ENCODE assay signal across 19 mouse cellular contexts in genomic region chr10:60737886-60738640, GRCm38 (mm10). TPM values are rescaled to one million over a fixed set of nuclear protein-coding genes. Genes with fewer than 3 reads are reported as not detected.
DNase-seq lines count a peak whose midpoint lies in the region; ATAC-seq lines count a peak whose summit lies in the region.
"Had no signal": no experiment of that assay in that cellular context is flagged by ENCODE, and none has a peak within 500 bp of the region (broad histone marks: within the 10 kb centered on the region; RNA-seq: fewer than 3 reads in every experiment).

No protein-coding gene starts in this region.

- no peak overlapping the region for H3K9ac ChIP-seq in hindbrain, embryonic 13.5 days
- H3K9ac ChIP-seq in hindbrain, embryonic 14.5 days, result no peak overlapping the region
- H3K9ac ChIP-seq: forebrain, embryonic 12.5 days; limb, embryonic 13.5 days had no signal

- H3K4me2 ChIP-seq in hindbrain, embryonic 13.5 days, result no peak overlapping the region
- H3K4me2 ChIP-seq in hindbrain, embryonic 14.5 days (replicated peaks), result no peak overlapping the region
- H3K4me2 ChIP-seq: forebrain, embryonic 12.5 days; limb, embryonic 13.5 days; midbrain, embryonic 11.5 days had no signal

- WGBS in hindbrain, embryonic 13.5 days, result 78% methylated on average over 4 of the region's 9 CpGs
- WGBS in hindbrain, embryonic 14.5 days, result 82% methylated on average over 7 of the region's 9 CpGs

- H3K9me3 ChIP-seq in hindbrain, embryonic 13.5 days, result no peaks in the 10 kb centered on the region
- H3K9me3 ChIP-seq in hindbrain, embryonic 14.5 days (ENCODE audit: control insufficient read depth, low read length), result no peaks in the 10 kb centered on the region
- H3K9me3 ChIP-seq: forebrain, embryonic 12.5 days; limb, embryonic 13.5 days had no signal

- peaks cover 8% of the 10 kb centered on the region; the same call in 1 of the 2 replicates for H3K36me3 ChIP-seq in hindbrain, embryonic 13.5 days
- H3K36me3 ChIP-seq in hindbrain, embryonic 14.5 days (replicated peaks; ENCODE audit: control insufficient read depth, insufficient read depth), result no peaks in the 10 kb centered on the region

- H3K27ac ChIP-seq in hindbrain, embryonic 13.5 days, result peak overlapping the region; percentile 66
- H3K27ac ChIP-seq in hindbrain, embryonic 14.5 days, result no peak overlapping the region
- H3K27ac ChIP-seq: forebrain, embryonic 12.5 days; heart, adult 2 months; limb, embryonic 13.5 days had no signal

- H3K27me3 ChIP-seq in hindbrain, embryonic 13.5 days, result no peaks in the 10 kb centered on the region
- H3K27me3 ChIP-seq in hindbrain, embryonic 14.5 days (ENCODE audit: control insufficient read depth, insufficient read depth, low read length), result no peaks in the 10 kb centered on the region
- H3K27me3 ChIP-seq: limb, embryonic 13.5 days; Patski had no signal

- peaks cover 18% of the 10 kb centered on the region; the same call in 1 of the 2 replicates for H3K4me1 ChIP-seq in hindbrain, embryonic 13.5 days (replicated peaks)
- H3K4me1 ChIP-seq in hindbrain, embryonic 14.5 days (replicated peaks; ENCODE audit: control insufficient read depth, insufficient read depth, low read length), result no peaks in the 10 kb centered on the region
- H3K4me1 ChIP-seq: forebrain, embryonic 12.5 days; limb, embryonic 13.5 days had no signal

- ATAC-seq in hindbrain, embryonic 13.5 days (ENCODE audit: low FRiP score), result no peak
- ATAC-seq in hindbrain, embryonic 14.5 days (ENCODE audit: low FRiP score), result no peak
- ATAC-seq in megakaryocyte-erythroid progenitor cell, adult 5-6 weeks (replicated peaks; ENCODE audit: low FRiP score, low TSS enrichment, poor library complexity, severe bottlenecking), result no peak
- ATAC-seq: Patski had no signal

- DNase-seq in hindbrain, embryonic 14.5 days (ENCODE audit: low spot score), result no peak
- DNase-seq in lung, postnatal 36 days, result peak; percentile 33
- DNase-seq in lung, postnatal 14 days, result no peak
- peak; percentile 43 for DNase-seq in brain, adult 2 months (ENCODE audit: low read depth, low spot score)
- DNase-seq in urinary bladder, postnatal 36 days (ENCODE audit: low spot score in 2 of 2), result no peak
- DNase-seq: cerebellum, adult 8-10 months; heart, postnatal 4 days; kidney, adult 2 months; lung, postnatal 10 days; spleen, adult 18-20 months; thymus, postnatal 4 days had no signal

- no peak overlapping the region for H3K4me3 ChIP-seq in hindbrain, embryonic 13.5 days
- H3K4me3 ChIP-seq in hindbrain, embryonic 14.5 days (replicated peaks; ENCODE audit: low read length), result no peak overlapping the region
- H3K4me3 ChIP-seq: forebrain, embryonic 12.5 days; heart, adult 2 months; limb, embryonic 13.5 days had no signal

RNA-seq across cellular contexts. Expression of gene Slc29a3, which starts 14.5 kb away (rescaled TPM):
- 14.1 and 15.8 TPM in 2 replicates for polyA plus RNA-seq in hindbrain, embryonic 13.5 days (2015; fragmentation: Nextera tagmentation; extraction: Ambion mirVana)
- 8.4 and 8.9 TPM in 2 replicates for polyA plus RNA-seq in hindbrain, embryonic 14.5 days (2014; fragmentation: Nextera tagmentation; extraction: Ambion mirVana)
- 5.9 and 12.6 TPM in 2 replicates for total RNA-seq in megakaryocyte-erythroid progenitor cell, adult 5-6 weeks (2014; fragmentation: Nextera tagmentation)
- total RNA-seq in megakaryocyte-erythroid progenitor cell, adult 5-6 weeks (2017), result 5.4 and 6.2 TPM in 2 replicates

RNA-seq across cellular contexts. Expression of gene Cdh23, which starts 41.8 kb away (rescaled TPM):
- 2.0 TPM in 2 replicates for polyA plus RNA-seq in hindbrain, embryonic 13.5 days (2015; fragmentation: Nextera tagmentation; extraction: Ambion mirVana)
- polyA plus RNA-seq in hindbrain, embryonic 14.5 days (2014; fragmentation: Nextera tagmentation; extraction: Ambion mirVana), result 6.3 and 6.8 TPM in 2 replicates
- not detected in 2 replicates for total RNA-seq in megakaryocyte-erythroid progenitor cell, adult 5-6 weeks (2014; fragmentation: Nextera tagmentation)
- total RNA-seq in megakaryocyte-erythroid progenitor cell, adult 5-6 weeks (2017), result not detected in 2 replicates
- total RNA-seq: common myeloid progenitor, adult 5-6 weeks had no signal

Comparison
In these comparisons a context has a peak if more than half of its experiments do, and no peak if none do; other contexts are left out.
1. DNase-seq: peak in lung, postnatal 36 days (single experiment) and brain, adult 2 months (single experiment); none in hindbrain, embryonic 14.5 days (single experiment), lung, postnatal 14 days (single experiment) and urinary bladder, postnatal 36 days (0 of 2).